Mouse (Mus musculus): ENCODE data around the gene Arl4a.

GRCm38 (mm10) chr12:40029201-40029600 lies 8.6 kb downstream of the Arl4a start:
- TF ChIP-seq POLR2A (IDR thresholded peaks at IDR 0.05; ENCODE audit: borderline replicate concordance, extremely low read depth, low read depth, low read length) (no peak), CTCF (IDR thresholded peaks at IDR 0.05; ENCODE audit: insufficient read depth, low read length) (no peak)

All from lung, adult 2 months (tissue).